ENCODE assay signal across 25 mouse cellular contexts in genomic region chr6:38865805-38866204, GRCm38 (mm10). TPM values are rescaled to one million over a fixed set of nuclear protein-coding genes. Genes with fewer than 3 reads are reported as not detected.
DNase-seq lines count a peak whose midpoint lies in the region; ATAC-seq and TF ChIP-seq lines count a peak whose summit lies in the region.
"Had no signal": no experiment of that assay in that cellular context is flagged by ENCODE, and none has a peak within 500 bp of the region (broad histone marks: within the 10 kb centered on the region; RNA-seq: fewer than 3 reads in every experiment).

No protein-coding gene starts in this region.

- peaks cover 31% of the 10 kb centered on the region for H3K79me2 ChIP-seq in liver, adult 2 months (ENCODE audit: control insufficient read depth, insufficient read depth, low read length)

- peak; percentile 55 for DNase-seq in liver, adult 2 months (ENCODE audit: extremely low read depth, low read depth, low spot score)
- DNase-seq in liver, result no peak
- DNase-seq in frontal cortex, postnatal 36 days (ENCODE audit: low spot score in 2 of 2), result no peak
- DNase-seq in heart, adult 8-10 months (ENCODE audit: low spot score), result no peak
- DNase-seq: adrenal gland, postnatal 14 days; B cell, adult 2 months; cerebellum, adult 9-10 months; gastrocnemius, adult 2 months; midbrain, embryonic 14.5 days; right cerebral cortex, postnatal 4 days; thymus, adult 18-20 months; thymus, postnatal 4 days had no signal

- no peaks in the 10 kb centered on the region for H3K36me3 ChIP-seq in liver, adult 2 months (ENCODE audit: control insufficient read depth, insufficient read depth, low read length)
- H3K36me3 ChIP-seq in liver, embryonic 16.5 days (ENCODE audit: control insufficient read depth, insufficient read depth), result peaks cover 4% of the 10 kb centered on the region; the same call in 1 of the 2 replicates
- H3K36me3 ChIP-seq: hindbrain, embryonic 15.5 days; lung, embryonic 15.5 days had no signal

- peak; percentile 98 for ATAC-seq in granulocyte monocyte progenitor cell, adult 5-6 weeks (replicated peaks; ENCODE audit: poor library complexity, severe bottlenecking)
- ATAC-seq in liver, embryonic 16.5 days (ENCODE audit: low read depth), result 0 out of 2 replicates have a peak, but pooled peaks have one; percentile 7
- ATAC-seq in neutrophil, adult 5-6 weeks (ENCODE audit: extremely low read depth, insufficient number of reproducible peaks, low FRiP score, poor library complexity, severe bottlenecking), result peak; percentile 61; the same call in 1 of the 2 replicates
- no peak for ATAC-seq in activated CD4-positive, CD25-positive, alpha-beta regulatory T cell, adult 4 months
- ATAC-seq: forebrain, embryonic 13.5 days had no signal

- no peaks in the 10 kb centered on the region for H3K9me3 ChIP-seq in liver, embryonic 16.5 days (replicated peaks; ENCODE audit: control insufficient read depth, low read length)
- H3K9me3 ChIP-seq: forebrain, embryonic 13.5 days; G1E; heart, embryonic 10.5 days; hindbrain, embryonic 15.5 days; limb, embryonic 13.5 days; lung, embryonic 15.5 days; neural tube, embryonic 12.5 days; stomach, embryonic 15.5 days had no signal

- H3K9ac ChIP-seq in liver, adult 2 months (ENCODE audit: low read depth, low read length), result no peak overlapping the region; the same call in 1 of the 2 replicates
- H3K9ac ChIP-seq in liver, embryonic 16.5 days (ENCODE audit: low read depth, low read length), result peak overlapping the region; percentile 31
- H3K9ac ChIP-seq: forebrain, embryonic 13.5 days; hindbrain, embryonic 15.5 days; limb, embryonic 13.5 days; lung, embryonic 15.5 days; neural tube, embryonic 12.5 days; stomach, embryonic 15.5 days had no signal

- TF ChIP-seq POLR2A in liver, adult 2 months (IDR thresholded peaks at IDR 0.05; ENCODE audit: extremely low read depth, insufficient read depth, low read length), result no peak

- H3K4me3 ChIP-seq in liver, adult 2 months (ENCODE audit: insufficient read depth, low read depth, low read length), result no peak overlapping the region
- no peak overlapping the region for H3K4me3 ChIP-seq in liver, embryonic 16.5 days (ENCODE audit: low read depth, low read length)
- H3K4me3 ChIP-seq: forebrain, embryonic 13.5 days; gastrocnemius, adult 2 months; heart, embryonic 10.5 days; hindbrain, embryonic 15.5 days; limb, embryonic 13.5 days; lung, embryonic 15.5 days; neural tube, embryonic 12.5 days; stomach, embryonic 15.5 days had no signal

- no peaks in the 10 kb centered on the region for H3K27me3 ChIP-seq in liver, adult 2 months (ENCODE audit: control insufficient read depth, insufficient read depth, low read length)
- no peaks in the 10 kb centered on the region for H3K27me3 ChIP-seq in liver, embryonic 16.5 days (ENCODE audit: control insufficient read depth, insufficient read depth, low read depth, low read length)
- H3K27me3 ChIP-seq: CH12.LX; forebrain, embryonic 13.5 days; hindbrain, embryonic 15.5 days; limb, embryonic 13.5 days; lung, embryonic 15.5 days; neural tube, embryonic 12.5 days; stomach, embryonic 15.5 days had no signal

- H3K4me1 ChIP-seq in liver, adult 2 months (ENCODE audit: control insufficient read depth, insufficient read depth, low read length), result peaks cover 43% of the 10 kb centered on the region
- H3K4me1 ChIP-seq in liver, embryonic 16.5 days (ENCODE audit: control insufficient read depth, low read depth, low read length), result peaks cover 60% of the 10 kb centered on the region

- no peak for TF ChIP-seq CTCF in liver, adult 2 months (IDR thresholded peaks at IDR 0.05; ENCODE audit: low read depth, low read length)

- H3K27ac ChIP-seq in liver, adult 2 months (replicated peaks; ENCODE audit: insufficient read depth, low read depth, low read length), result peak overlapping the region; percentile 62
- H3K27ac ChIP-seq in liver, embryonic 16.5 days (ENCODE audit: low read length), result peak overlapping the region; percentile 68
- H3K27ac ChIP-seq: forebrain, embryonic 13.5 days; heart, embryonic 10.5 days; hindbrain, embryonic 15.5 days; limb, embryonic 13.5 days; lung, embryonic 15.5 days; neural tube, embryonic 12.5 days; stomach, embryonic 15.5 days had no signal

- H3K4me2 ChIP-seq in liver, embryonic 16.5 days (ENCODE audit: low read depth, low read length), result 0 out of 2 replicates have a peak overlapping the region, but pooled peaks have one; percentile 19
- H3K4me2 ChIP-seq: forebrain, embryonic 13.5 days; hindbrain, embryonic 15.5 days; limb, embryonic 13.5 days; lung, embryonic 15.5 days; neural tube, embryonic 12.5 days; stomach, embryonic 15.5 days had no signal

RNA-seq across cellular contexts. Expression of gene Tbxas1, which starts 9.4 kb away (rescaled TPM):
- 3.5 and 4.9 TPM in 2 replicates for total RNA-seq in liver, adult 2 months (2014; rRNA removed)
- 0.61 and 1.1 TPM in 2 replicates for polyA plus RNA-seq in liver, adult 2 months (2012; rRNA removed)
- total RNA-seq in granulocyte monocyte progenitor cell, adult 5-6 weeks (2014; fragmentation: Nextera tagmentation), result 12.4 and 26.0 TPM in 2 replicates
- total RNA-seq in granulocyte monocyte progenitor cell, adult 5-6 weeks (2017), result 15.0 and 15.4 TPM in 2 replicates
- polyA plus RNA-seq in liver, embryonic 16.5 days (2015; fragmentation: Nextera tagmentation; extraction: Ambion mirVana), result 10.8 and 12.8 TPM in 2 replicates
- 22.3 TPM in 2 replicates for total RNA-seq in neutrophil, adult 5-6 weeks (2017)
- polyA plus RNA-seq in activated CD4-positive, CD25-positive, alpha-beta regulatory T cell, adult 4 months (2017; shearing (Covaris generic)), result under 1 TPM; 0.12 to 0.13 TPM
- total RNA-seq in heart, adult 8-10 months (2022), result 1 to 10 TPM in 3 of 4 experiments, under 1 TPM in 1; 0.87 to 3.9 (median 1.6) TPM
- total RNA-seq: CH12.LX had no signal

RNA-seq across cellular contexts. Expression of gene Hipk2, which starts 10.2 kb away (rescaled TPM):
- 8.5 and 10.4 TPM in 2 replicates for total RNA-seq in liver, adult 2 months (2014; rRNA removed)
- 22.2 and 23.5 TPM in 2 replicates for polyA plus RNA-seq in liver, adult 2 months (2012; rRNA removed)
- 51.0 and 55.5 TPM in 2 replicates for total RNA-seq in granulocyte monocyte progenitor cell, adult 5-6 weeks (2014; fragmentation: Nextera tagmentation)
- total RNA-seq in granulocyte monocyte progenitor cell, adult 5-6 weeks (2017), result 12.8 and 17.0 TPM in 2 replicates
- polyA plus RNA-seq in liver, embryonic 16.5 days (2015; fragmentation: Nextera tagmentation; extraction: Ambion mirVana), result 17.5 and 19.8 TPM in 2 replicates
- total RNA-seq in neutrophil, adult 5-6 weeks (2017), result 12.3 and 17.6 TPM in 2 replicates
- polyA plus RNA-seq in activated CD4-positive, CD25-positive, alpha-beta regulatory T cell, adult 4 months (2017; shearing (Covaris generic)), result 10 to 100 TPM; 21.7 to 22.4 TPM
- 100 to 1,000 TPM in 3 of 4 experiments, 10 to 100 TPM in 1; 94.2 to 109 (median 105) TPM for total RNA-seq in heart, adult 8-10 months (2022)
